Mouse (Mus musculus): ENCODE results near the gene B3gnt3. TPM values are rescaled to one million over a fixed set of nuclear protein-coding genes. Genes with fewer than 3 reads are reported as not detected.

B3gnt3 gene
- total RNA-seq, 2 experiments from 2014 or later, result 2.1 to 2.9 TPM

DNA sequence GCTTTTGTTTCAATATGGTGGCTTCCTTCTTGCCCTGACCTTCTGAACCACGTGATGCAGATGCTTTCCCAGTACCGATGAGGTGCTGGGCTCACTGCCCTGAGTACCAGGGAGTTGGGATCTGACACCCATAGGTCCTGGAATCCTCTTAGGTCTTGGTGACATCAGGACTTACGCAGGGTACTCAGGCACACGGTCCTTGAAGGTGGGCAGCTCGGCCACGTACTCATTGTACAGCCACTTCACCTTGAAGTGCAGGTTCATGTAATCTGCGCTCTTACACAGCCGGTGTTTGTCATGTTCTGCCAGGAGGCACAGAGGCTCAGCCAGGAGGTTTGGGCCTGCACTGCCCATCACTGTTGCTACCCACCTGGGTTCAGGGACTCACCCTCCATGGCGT, 56.1 kb downstream of the B3gnt3 start:
- no peak for TF ChIP-seq CTCF (IDR thresholded peaks at IDR 0.05)
- H3K4me3 ChIP-seq, result no peak overlapping the region
- DNase-seq, result no peak
- intact Hi-C loops (cut with DNase I), result no loop called here
- no peak overlapping the region for H3K27ac ChIP-seq

Other genes with a start within 250 kb of the B3gnt3 start
- gene Abhd8, start 238.1 kb downstream of the B3gnt3 start, total RNA-seq (2021), result 10 to 100 TPM; 22.5 to 24.9 TPM
- 10 to 100 TPM; 59.1 to 84.3 TPM for gene Mrpl34, start 236.8 kb downstream of the B3gnt3 start, total RNA-seq (2021)
- 10 to 100 TPM; 26.8 to 31.1 TPM for gene Dda1, start 232.6 kb downstream of the B3gnt3 start, total RNA-seq (2021)
- gene Ano8, start 215.8 kb downstream of the B3gnt3 start, total RNA-seq (2021), result 10 to 100 TPM; 16.0 to 17.0 TPM
- 10 to 100 TPM; 10.1 to 10.7 TPM for gene Gtpbp3, start 213.7 kb downstream of the B3gnt3 start, total RNA-seq (2021)
- gene Plvap, start 190.0 kb downstream of the B3gnt3 start, total RNA-seq (2021), result 10 to 100 TPM in 1 of 2 experiments, 1 to 10 TPM in 1; 9.3 to 11.6 TPM
- not detected for gene Ccdc194, start 176.1 kb downstream of the B3gnt3 start, total RNA-seq (2021)
- 1 to 10 TPM; 4.3 to 8.3 TPM for gene Bst2, start 164.3 kb downstream of the B3gnt3 start, total RNA-seq (2021)
- 10 to 100 TPM; 21.5 to 27.7 TPM for gene Mvb12a, start 158.9 kb downstream of the B3gnt3 start, total RNA-seq (2021)
- gene Tmem221, start 142.9 kb downstream of the B3gnt3 start, total RNA-seq (2021), result not detected
- not detected for gene Nxnl1, start 135.2 kb downstream of the B3gnt3 start, total RNA-seq (2021)
- 100 to 1,000 TPM in 1 of 2 experiments, 10 to 100 TPM in 1; 57.2 to 116 TPM for gene Slc27a1, start 132.9 kb downstream of the B3gnt3 start, total RNA-seq (2021)
- gene Pgls, start 109.6 kb downstream of the B3gnt3 start, total RNA-seq (2021), result 10 to 100 TPM; 19.3 to 28.6 TPM
- 1 to 10 TPM in 1 of 2 experiments, under 1 TPM in 1; 0.79 to 1.4 TPM for gene Fam129c, start 104.1 kb downstream of the B3gnt3 start, total RNA-seq (2021)
- 10 to 100 TPM; 39.6 to 44.3 TPM for gene Colgalt1, start 90.8 kb downstream of the B3gnt3 start, total RNA-seq (2021)
- not detected for gene Unc13a, start 30.0 kb downstream of the B3gnt3 start, total RNA-seq (2021)
- 1 to 10 TPM; 2.1 to 2.5 TPM for gene Jak3, start 25.5 kb downstream of the B3gnt3 start, total RNA-seq (2021)
- gene Insl3, start 12.6 kb downstream of the B3gnt3 start, total RNA-seq (2021), result 1 to 10 TPM in 1 of 2 experiments, not detected in 1; 1.4 TPM
- not detected for gene Fcho1, start 23.9 kb upstream of the B3gnt3 start, total RNA-seq (2021)
- gene Zfp709, start 180.2 kb upstream of the B3gnt3 start, total RNA-seq (2021), result 1 to 10 TPM; 2.3 to 2.4 TPM
- gene Zfp882, start 206.8 kb upstream of the B3gnt3 start, total RNA-seq (2021), result 1 to 10 TPM; 2.8 to 4.2 TPM
- gene Zfp617, start 206.8 kb upstream of the B3gnt3 start, total RNA-seq (2021), result 10 to 100 TPM; 19.7 to 20.5 TPM
- 1 to 10 TPM; 2.7 to 5.4 TPM for gene Zfp961, start 249.2 kb upstream of the B3gnt3 start, total RNA-seq (2021)

All from gastrocnemius, adult 2 months (tissue).